Mouse (Mus musculus): Measurements from ENCODE around the gene Gm10061. TPM values are rescaled to one million over a fixed set of nuclear protein-coding genes. Genes with fewer than 3 reads are reported as not detected.
"Not testable (repeated sequence)": the region's sequence is repeated elsewhere in the genome, so short reads cannot be mapped to it uniquely, and the experiment has no call there.

Gm10061 gene
- polyA plus RNA-seq (2015; fragmentation: Nextera tagmentation; extraction: Ambion mirVana), result not detected in 2 replicates

GRCm38 (mm10) chr16:89150786-89151185 lies at the start of gene Gm10061:
Gene Gm10061 (plus strand): TSS chr16:89151086.
- DNase-seq (ENCODE audit: low spot score) (no peak), ATAC-seq (ENCODE audit: low FRiP score, low TSS enrichment) (no peak)
- Histone ChIP-seq H3K4me3 (ENCODE audit: low read depth, low read length) (no peak within 1 kb of the TSS), H3K9ac (ENCODE audit: low read length) (no peak within 1 kb of the TSS), H3K27ac (replicated peaks) (no peak within 1 kb of the TSS), H3K36me3 (ENCODE audit: control insufficient read depth, insufficient read depth, low read length) (no peaks in the 10 kb centered on the region), H3K27me3 (ENCODE audit: control insufficient read depth, insufficient read depth, low read length) (no peaks in the 10 kb centered on the region), H3K9me3 (ENCODE audit: control insufficient read depth, low read length) (no peaks in the 10 kb centered on the region), H3K4me1 (replicated peaks; ENCODE audit: control insufficient read depth, insufficient read depth) (no peaks in the 10 kb centered on the region), H3K4me2 (replicated peaks; ENCODE audit: low read depth) (no peak within 1 kb of the TSS)
- 97% methylated on average over 1 of the region's 1 CpGs for WGBS
- TF ChIP-seq CTCF (IDR thresholded peaks at IDR 0.05; ENCODE audit: low read depth) (no peak), EP300 (optimal IDR thresholded peaks at IDR 0.05) (no peak)

- no peak within 1 kb of the TSS for H3K27ac ChIP-seq (replicated peaks)
- 97% methylated on average over 1 of the region's 1 CpGs for WGBS
- no peak for ATAC-seq (ENCODE audit: low FRiP score, low TSS enrichment)
Measured at GRCm38 (mm10) chr16:89140551-89140950, 10.3 kb upstream of the Gm10061 start, which contains the start of gene Gm6358. Gene Gm6358 (plus strand): TSS chr16:89140851.

GRCm38 (mm10) chr16:89157652-89158051 lies 6.8 kb downstream of the Gm10061 start, which contains the start of gene Gm9789:
Gene Gm9789 (plus strand): TSS chr16:89157952.
- H3K4me1 ChIP-seq (replicated peaks; ENCODE audit: control insufficient read depth, insufficient read depth), result no peaks in the 10 kb centered on the region
- H3K27ac ChIP-seq (replicated peaks), result no peak within 1 kb of the TSS
- DNase-seq (ENCODE audit: low spot score), result no peak
- 86% methylated on average over 4 of the region's 4 CpGs for WGBS
- H3K36me3 ChIP-seq (ENCODE audit: control insufficient read depth, insufficient read depth, low read length), result no peaks in the 10 kb centered on the region
- no peak for ATAC-seq (ENCODE audit: low FRiP score, low TSS enrichment)
- no peak within 1 kb of the TSS for H3K4me3 ChIP-seq (ENCODE audit: low read depth, low read length)
- TF ChIP-seq EP300 (optimal IDR thresholded peaks at IDR 0.05) (no peak), CTCF (IDR thresholded peaks at IDR 0.05; ENCODE audit: low read depth) (no peak)
- no peak within 1 kb of the TSS for H3K4me2 ChIP-seq (replicated peaks; ENCODE audit: low read depth)
- no peak within 1 kb of the TSS for H3K9ac ChIP-seq (ENCODE audit: low read length)
- H3K27me3 ChIP-seq (ENCODE audit: control insufficient read depth, insufficient read depth, low read length), result no peaks in the 10 kb centered on the region
- H3K9me3 ChIP-seq (ENCODE audit: control insufficient read depth, low read length), result no peaks in the 10 kb centered on the region

More at GRCm38 (mm10) chr16:89140551-89140950, 10.3 kb upstream of the Gm10061 start, which contains the start of gene Gm6358:
- Histone ChIP-seq H3K9ac (ENCODE audit: low read length) (no peak within 1 kb of the TSS), H3K4me2 (replicated peaks; ENCODE audit: low read depth) (no peak within 1 kb of the TSS), H3K27me3 (ENCODE audit: control insufficient read depth, insufficient read depth, low read length) (no peaks in the 10 kb centered on the region), H3K4me3 (ENCODE audit: low read depth, low read length) (no peak within 1 kb of the TSS), H3K36me3 (ENCODE audit: control insufficient read depth, insufficient read depth, low read length) (no peaks in the 10 kb centered on the region), H3K9me3 (ENCODE audit: control insufficient read depth, low read length) (no peaks in the 10 kb centered on the region), H3K4me1 (replicated peaks; ENCODE audit: control insufficient read depth, insufficient read depth) (no peaks in the 10 kb centered on the region)
- DNase-seq (ENCODE audit: low spot score), result no peak
- no peak for TF ChIP-seq EP300 (optimal IDR thresholded peaks at IDR 0.05)
- TF ChIP-seq CTCF (IDR thresholded peaks at IDR 0.05; ENCODE audit: low read depth), result no peak

GRCm38 (mm10) chr16:89169190-89169589 lies 18.3 kb downstream of the Gm10061 start, which contains the start of gene Gm7735:
Gene Gm7735 (plus strand): TSS chr16:89169490.
- not testable (repeated sequence) for DNase-seq (ENCODE audit: low spot score); H3K4me1 ChIP-seq (replicated peaks; ENCODE audit: control insufficient read depth, insufficient read depth); H3K9ac ChIP-seq (ENCODE audit: low read length); H3K9me3 ChIP-seq (ENCODE audit: control insufficient read depth, low read length); H3K4me2 ChIP-seq (replicated peaks; ENCODE audit: low read depth); H3K27me3 ChIP-seq (ENCODE audit: control insufficient read depth, insufficient read depth, low read length); H3K4me3 ChIP-seq (ENCODE audit: low read depth, low read length); ATAC-seq (ENCODE audit: low FRiP score, low TSS enrichment); H3K36me3 ChIP-seq (ENCODE audit: control insufficient read depth, insufficient read depth, low read length); H3K27ac ChIP-seq (replicated peaks)

- TF ChIP-seq EP300 (optimal IDR thresholded peaks at IDR 0.05), result no peak
- no peak for TF ChIP-seq CTCF (IDR thresholded peaks at IDR 0.05; ENCODE audit: low read depth)
- DNase-seq (ENCODE audit: low spot score) (no peak), ATAC-seq (ENCODE audit: low FRiP score, low TSS enrichment) (no peak)
- Histone ChIP-seq H3K9me3 (ENCODE audit: control insufficient read depth, low read length) (no peaks in the 10 kb centered on the region), H3K27ac (replicated peaks) (no peak within 1 kb of the TSS), H3K4me3 (ENCODE audit: low read depth, low read length) (no peak within 1 kb of the TSS), H3K9ac (ENCODE audit: low read length) (no peak within 1 kb of the TSS), H3K4me2 (replicated peaks; ENCODE audit: low read depth) (no peak within 1 kb of the TSS), H3K36me3 (ENCODE audit: control insufficient read depth, insufficient read depth, low read length) (no peaks in the 10 kb centered on the region), H3K27me3 (ENCODE audit: control insufficient read depth, insufficient read depth, low read length) (no peaks in the 10 kb centered on the region), H3K4me1 (replicated peaks; ENCODE audit: control insufficient read depth, insufficient read depth) (no peaks in the 10 kb centered on the region)
- 71% methylated on average over 2 of the region's 2 CpGs for WGBS
Measured at GRCm38 (mm10) chr16:89174435-89174834, 23.5 kb downstream of the Gm10061 start, which contains the start of gene 1110057P08Rik. Gene 1110057P08Rik (plus strand): TSS chr16:89174735.

- DNase-seq (ENCODE audit: low spot score), result no peak
- Histone ChIP-seq H3K4me3 (ENCODE audit: low read depth, low read length) (no peak overlapping the region), H3K27ac (replicated peaks) (no peak overlapping the region), H3K9ac (ENCODE audit: low read length) (no peak overlapping the region), H3K4me2 (replicated peaks; ENCODE audit: low read depth) (no peak overlapping the region), H3K27me3 (ENCODE audit: control insufficient read depth, insufficient read depth, low read length) (no peaks in the 10 kb centered on the region), H3K36me3 (ENCODE audit: control insufficient read depth, insufficient read depth, low read length) (no peaks in the 10 kb centered on the region), H3K9me3 (ENCODE audit: control insufficient read depth, low read length) (no peaks in the 10 kb centered on the region), H3K4me1 (replicated peaks; ENCODE audit: control insufficient read depth, insufficient read depth) (no peaks in the 10 kb centered on the region)
- no peak for TF ChIP-seq CTCF (IDR thresholded peaks at IDR 0.05; ENCODE audit: low read depth)
- TF ChIP-seq EP300 (optimal IDR thresholded peaks at IDR 0.05), result no peak
- ATAC-seq (ENCODE audit: low FRiP score, low TSS enrichment), result no peak
- 74% methylated on average over 4 of the region's 4 CpGs for WGBS
Measured at GRCm38 (mm10) chr16:89188621-89189020, 37.7 kb downstream of the Gm10061 start.

Other genes starting within 250 kb of the Gm10061 start
- not detected in 2 replicates for gene Krtap19-9b, start 218.8 kb upstream of the Gm10061 start, polyA plus RNA-seq (2015; fragmentation: Nextera tagmentation; extraction: Ambion mirVana)
- not detected in 2 replicates for gene Krtap16-3, start 188.2 kb upstream of the Gm10061 start, polyA plus RNA-seq (2015; fragmentation: Nextera tagmentation; extraction: Ambion mirVana)
- gene Krtap22-2, start 140.3 kb upstream of the Gm10061 start, polyA plus RNA-seq (2015; fragmentation: Nextera tagmentation; extraction: Ambion mirVana), result not detected in 2 replicates
- gene Gm10229, start 135.8 kb upstream of the Gm10061 start, polyA plus RNA-seq (2015; fragmentation: Nextera tagmentation; extraction: Ambion mirVana), result not detected in 2 replicates
- not detected in 2 replicates for gene Krtap6-1, start 119.4 kb upstream of the Gm10061 start, polyA plus RNA-seq (2015; fragmentation: Nextera tagmentation; extraction: Ambion mirVana)
- not detected in 2 replicates for gene Gm10228, start 109.6 kb upstream of the Gm10061 start, polyA plus RNA-seq (2015; fragmentation: Nextera tagmentation; extraction: Ambion mirVana)
- gene Krtap6-5, start 103.2 kb upstream of the Gm10061 start, polyA plus RNA-seq (2015; fragmentation: Nextera tagmentation; extraction: Ambion mirVana), result not detected in 2 replicates
- not detected in 2 replicates for gene 1110025L11Rik, start 87.1 kb upstream of the Gm10061 start, polyA plus RNA-seq (2015; fragmentation: Nextera tagmentation; extraction: Ambion mirVana)
- gene Krtap6-3, start 67.1 kb upstream of the Gm10061 start, polyA plus RNA-seq (2015; fragmentation: Nextera tagmentation; extraction: Ambion mirVana), result not detected in 2 replicates
- not detected in 2 replicates for gene Gm6358, start 10.2 kb upstream of the Gm10061 start, polyA plus RNA-seq (2015; fragmentation: Nextera tagmentation; extraction: Ambion mirVana)
- gene Gm9789, start 6.9 kb downstream of the Gm10061 start, polyA plus RNA-seq (2015; fragmentation: Nextera tagmentation; extraction: Ambion mirVana), result not detected in 2 replicates
- gene Gm7735, start 18.4 kb downstream of the Gm10061 start, polyA plus RNA-seq (2015; fragmentation: Nextera tagmentation; extraction: Ambion mirVana), result not detected in 2 replicates
- gene 1110057P08Rik, start 23.6 kb downstream of the Gm10061 start, polyA plus RNA-seq (2015; fragmentation: Nextera tagmentation; extraction: Ambion mirVana), result not detected in 2 replicates
- not detected in 2 replicates for gene Krtap20-2, start 54.8 kb downstream of the Gm10061 start, polyA plus RNA-seq (2015; fragmentation: Nextera tagmentation; extraction: Ambion mirVana)

Data from stomach, postnatal 0 days (tissue).